Mouse (Mus musculus): ENCODE measurements at regions not wholly inside any gene's neighbourhood (a gene's known extent, or its start where the extent isn't known, plus 50 kb on each side); places are given as distances from the start of the nearest gene placed in this dataset.

GRCm38 (mm10) chr8:11909146-11909545 lies 68.9 kb downstream of the Tex29 start:
- DNase-seq (ENCODE audit: low spot score) = no peak

- no peak for DNase-seq (ENCODE audit: low spot score)
Measured at GRCm38 (mm10) chr8:11911639-11912450, 71.6 kb downstream of the Tex29 start.

- DNase-seq (ENCODE audit: low spot score) = no peak
Measured at GRCm38 (mm10) chr8:11912451-11913128, 72.3 kb downstream of the Tex29 start.

- no peak for DNase-seq (ENCODE audit: low spot score)
Measured at GRCm38 (mm10) chr8:11913129-11913900, 73.0 kb downstream of the Tex29 start.

GRCm38 (mm10) chr8:11914131-11914530 lies 73.9 kb downstream of the Tex29 start:
- no peak for DNase-seq (ENCODE audit: low spot score)

GRCm38 (mm10) chr8:11914681-11915474 lies 74.6 kb downstream of the Tex29 start:
- no peak for DNase-seq (ENCODE audit: low spot score)

GRCm38 (mm10) chr8:11915721-11916120 lies 75.4 kb downstream of the Tex29 start:
- DNase-seq (ENCODE audit: low spot score) = no peak

GRCm38 (mm10) chr8:11919876-11920275 lies 79.6 kb downstream of the Tex29 start:
- DNase-seq (ENCODE audit: low spot score) = no peak

- DNase-seq (ENCODE audit: low spot score) = no peak
Measured at GRCm38 (mm10) chr8:11923115-11923514, 82.8 kb downstream of the Tex29 start.

- DNase-seq (ENCODE audit: low spot score) = peak; percentile 35
Measured at GRCm38 (mm10) chr8:11924165-11924564, 83.9 kb downstream of the Tex29 start.

- DNase-seq (ENCODE audit: low spot score) = no peak
Measured at GRCm38 (mm10) chr8:11942892-11943332, 102.6 kb downstream of the Tex29 start.

GRCm38 (mm10) chr8:11947766-11948165 lies 107.5 kb downstream of the Tex29 start:
- no peak for DNase-seq (ENCODE audit: low spot score)

- no peak for DNase-seq (ENCODE audit: low spot score)
Measured at GRCm38 (mm10) chr8:11956268-11956667, 116.0 kb downstream of the Tex29 start.

- DNase-seq (ENCODE audit: low spot score) = no peak
Measured at GRCm38 (mm10) chr8:11957046-11957783, 116.9 kb downstream of the Tex29 start.

GRCm38 (mm10) chr8:11958176-11958575 lies 117.9 kb downstream of the Tex29 start:
- no peak for DNase-seq (ENCODE audit: low spot score)

- no peak for DNase-seq (ENCODE audit: low spot score)
Measured at GRCm38 (mm10) chr8:11959466-11959865, 119.2 kb downstream of the Tex29 start.

- no peak for DNase-seq (ENCODE audit: low spot score)
Measured at GRCm38 (mm10) chr8:11963575-11963974, 123.3 kb downstream of the Tex29 start.

- no peak for DNase-seq (ENCODE audit: low spot score)
Measured at GRCm38 (mm10) chr8:11967670-11968069, 127.4 kb downstream of the Tex29 start.

GRCm38 (mm10) chr8:11970515-11970914 lies 130.2 kb downstream of the Tex29 start:
- no peak for DNase-seq (ENCODE audit: low spot score)

- no peak for DNase-seq (ENCODE audit: low spot score)
Measured at GRCm38 (mm10) chr8:11973436-11973835, 133.2 kb downstream of the Tex29 start.

GRCm38 (mm10) chr8:11977121-11977520 lies 136.8 kb downstream of the Tex29 start:
- no peak for DNase-seq (ENCODE audit: low spot score)

Measured in urinary bladder, postnatal 25 days (tissue).